Mouse (Mus musculus) layer of hippocampus, adult 2 months (tissue): ENCODE measurements around the gene Hspa13. TPM values are rescaled to one million over a fixed set of nuclear protein-coding genes. Genes with fewer than 3 reads are reported as not detected.
A peak's percentile ranks its signal among the peaks of the same experiment; 100 is the strongest.

Experiments
- DNase-seq, 2 experiments: peaks; one replicate each; pipeline ENCODE4 v3.0.0; 2022; ENCODE audit warnings: low spot score in 2 of 2
- H3K27ac ChIP-seq: fragments of 200-600 bp; 2 replicates; pipeline ENCODE4 v1.8.1; 2022
- H3K4me3 ChIP-seq: fragments of 200-600 bp; 2 replicates; pipeline ENCODE4 v1.8.1; 2022; ENCODE audit warnings: mild to moderate bottlenecking
- CTCF ChIP-seq: fragments of 200-600 bp; conservative IDR thresholded peaks from 2 replicates; pipeline ENCODE4 v1.8.1; 2022; ENCODE audit warnings: antibody characterized with exemption, mild to moderate bottlenecking, moderate library complexity
- long read RNA-seq, 2 experiments: library from polyadenylated mRNA; stranded (forward); transcript quantifications; one replicate each; pipeline ENCODE4 v2.0.0; 2021; ENCODE audit warnings: borderline mapping rate in 2 of 2
- microRNA-seq, 2 experiments: library from miRNA; unstranded; fragments of <30 nt; microRNA quantifications; one replicate each; pipeline ENCODE4 v1.2.0; 2021
- total RNA-seq, 2 experiments: library from RNA; stranded (reverse); gene quantifications; 2 replicates each; pipeline ENCODE4 v1.2.3; 2021

The Hspa13 gene
- 10 to 100 TPM; 37.4 to 37.8 TPM for total RNA-seq
- long read RNA-seq, experiment 1, full-length matches to known transcripts, result 7 of 20 reads
- long read RNA-seq, experiment 1, partial matches to known transcripts, result 1 of 20 reads
- long read RNA-seq, experiment 1, other reads (novel, unspliced or antisense), result 12 of 20 reads
- long read RNA-seq, experiment 2, full-length matches to known transcripts, result 17 of 35 reads
- long read RNA-seq, experiment 2, partial matches to known transcripts, result 3 of 35 reads
- long read RNA-seq, experiment 2, other reads (novel, unspliced or antisense), result 15 of 35 reads

DNA sequence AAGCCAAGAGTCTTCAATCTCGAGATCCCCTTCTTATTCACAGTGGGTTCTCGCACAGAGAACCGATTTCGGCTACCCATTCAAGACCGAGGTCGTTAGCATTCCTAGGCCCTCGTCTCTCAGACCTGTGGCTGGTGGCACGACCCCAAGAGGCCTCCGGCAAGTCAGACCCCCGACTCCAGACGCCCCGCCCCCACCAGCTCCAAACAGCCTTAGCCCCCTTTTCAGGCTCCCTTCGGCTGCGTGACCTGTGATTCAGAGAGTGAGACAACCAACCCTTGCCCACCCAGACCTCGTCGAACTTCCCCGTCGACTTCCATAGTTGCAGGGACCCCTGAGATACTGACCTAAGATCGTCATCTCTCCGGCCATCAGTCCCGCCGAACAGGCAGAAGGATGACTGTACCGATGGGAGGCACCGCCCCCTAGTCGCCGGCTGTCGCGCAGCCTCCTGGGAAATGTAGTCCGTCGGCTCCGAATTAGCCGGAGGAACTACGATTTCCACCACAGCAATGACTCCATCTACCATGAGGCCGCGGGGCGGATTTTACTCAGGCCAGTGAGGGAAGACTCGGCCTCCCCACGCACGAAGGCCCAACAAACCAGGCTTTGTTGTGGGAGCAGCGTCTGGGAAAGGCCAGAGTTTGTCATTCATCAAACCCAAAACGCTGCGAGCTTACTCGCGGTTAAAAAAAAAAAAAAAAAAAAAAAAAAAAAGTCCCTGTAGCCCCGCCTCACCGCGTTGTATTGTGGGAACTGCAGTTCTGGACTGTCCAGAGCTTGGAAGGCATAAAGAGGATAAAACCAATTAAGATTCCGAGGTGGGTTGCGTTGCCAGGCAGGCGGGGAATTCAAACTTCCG lies at the start of gene Hspa13:
Gene Hspa13, minus strand, starts transcription at position 717 of the 862 bp plus-strand sequence.
- Histone ChIP-seq H3K4me3 (peak within 1 kb of the TSS; percentile 81), H3K27ac (peak within 1 kb of the TSS; percentile 83)
- peak; percentile 76 for TF ChIP-seq CTCF
- DNase-seq, result peak; percentile 97 to 99

DNA sequence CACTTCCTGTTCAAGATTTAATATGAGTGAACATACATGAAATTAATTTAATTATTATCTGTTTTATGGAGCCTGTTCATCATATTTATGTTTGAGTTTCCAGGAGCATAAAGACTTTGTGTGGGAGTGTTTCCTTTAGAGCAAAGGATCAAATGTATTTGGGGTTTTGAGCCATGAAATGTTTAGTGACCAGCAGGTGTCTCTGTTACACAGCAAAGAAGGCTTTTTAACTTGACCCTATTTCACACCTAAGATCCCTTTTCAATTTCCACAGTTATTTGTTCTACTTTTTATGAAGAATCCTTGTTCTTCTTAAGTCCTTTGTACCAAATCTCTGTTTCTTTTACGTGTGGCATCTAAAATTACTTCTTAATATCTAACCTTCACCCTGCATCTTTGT lies 12.4 kb upstream of the Hspa13 start:
- DNase-seq, result peak in 1 of 2 experiments; percentile 10
- H3K27ac ChIP-seq, result no peak overlapping the region
- no peak overlapping the region for H3K4me3 ChIP-seq
- TF ChIP-seq CTCF, result peak; percentile 86

DNA sequence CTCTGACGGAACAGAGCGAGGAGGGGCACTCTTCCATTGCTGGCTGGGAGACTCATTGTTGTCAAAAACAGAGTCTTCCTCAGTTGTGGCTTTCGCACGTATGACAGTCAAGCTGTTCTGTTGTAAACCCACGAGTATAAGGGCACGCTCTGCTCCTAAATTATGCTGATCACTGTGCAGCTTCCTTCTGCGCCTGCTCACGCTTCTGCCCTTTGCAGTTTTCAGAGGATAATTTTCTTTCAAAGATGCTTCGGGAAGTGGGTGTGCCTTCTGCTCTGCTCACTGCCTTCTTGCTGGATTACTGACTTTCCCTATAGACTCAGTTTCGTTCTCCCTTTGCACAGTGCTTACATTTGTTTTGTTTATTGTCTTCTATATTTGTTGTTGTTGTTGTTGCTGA lies 6.3 kb upstream of the Hspa13 start:
- Histone ChIP-seq H3K27ac (no peak overlapping the region), H3K4me3 (no peak overlapping the region)
- no peak for TF ChIP-seq CTCF
- DNase-seq, result peak; percentile 23 to 55

DNA sequence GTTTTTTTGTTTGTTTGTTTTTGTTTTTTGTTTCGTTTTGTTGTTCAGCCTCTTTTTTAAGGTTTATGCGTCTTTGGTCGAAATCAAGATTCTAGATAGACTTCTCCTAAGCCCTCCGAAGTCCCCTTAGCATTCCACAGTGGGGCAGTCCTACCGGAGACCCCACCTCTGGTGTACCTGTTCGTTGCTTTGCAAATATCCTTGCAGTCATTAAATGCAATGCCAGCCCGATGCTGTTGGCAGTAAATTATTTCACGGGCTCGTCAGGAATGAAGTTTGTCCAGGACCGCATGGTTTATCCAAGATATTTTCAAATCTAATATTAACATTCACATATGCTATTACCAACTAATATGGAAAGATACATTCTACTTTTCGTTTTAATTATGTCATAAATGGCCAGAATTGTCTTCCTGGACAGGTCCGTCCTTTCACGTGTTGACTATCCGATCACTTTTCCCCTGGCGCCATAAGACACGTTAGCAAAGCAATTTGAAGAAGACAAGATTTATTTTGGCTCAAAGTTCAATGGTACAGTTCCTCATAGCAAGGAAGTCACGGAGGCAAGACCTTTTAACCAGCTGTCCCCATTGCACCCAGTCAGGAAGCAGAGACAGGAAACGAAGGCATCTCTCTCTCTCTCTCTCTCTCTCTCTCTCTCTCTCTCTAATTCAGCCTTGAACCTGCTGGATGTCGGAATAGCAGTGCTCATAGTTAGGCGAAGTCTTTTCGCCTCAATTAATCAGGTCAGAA lies 522 bp upstream of the Hspa13 start:
- DNase-seq, result no peak
- Histone ChIP-seq H3K27ac (peak overlapping the region; percentile 71), H3K4me3 (peak overlapping the region; percentile 81)
- no peak for TF ChIP-seq CTCF

DNA sequence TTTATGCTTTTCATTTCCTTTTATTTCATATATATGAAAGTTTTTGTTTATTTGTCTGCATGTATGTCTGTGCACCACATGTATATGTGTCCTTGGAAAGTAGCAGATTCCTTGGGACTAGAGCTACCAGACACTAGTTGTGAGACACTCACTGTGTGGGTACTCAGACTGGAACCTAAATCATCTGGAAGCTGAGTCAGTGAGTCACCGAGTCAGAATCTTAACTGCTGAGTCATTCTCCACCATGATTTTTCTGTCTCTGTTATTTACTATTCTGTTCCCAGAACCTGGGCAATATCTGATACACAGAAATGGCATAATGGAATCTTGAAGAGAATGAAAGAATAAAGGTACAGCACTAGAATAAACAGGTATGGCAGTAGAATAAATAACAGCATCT lies 14.0 kb downstream of the Hspa13 start:
- no peak overlapping the region for H3K4me3 ChIP-seq
- H3K27ac ChIP-seq, result no peak overlapping the region
- DNase-seq, result no peak
- no peak for TF ChIP-seq CTCF

DNA sequence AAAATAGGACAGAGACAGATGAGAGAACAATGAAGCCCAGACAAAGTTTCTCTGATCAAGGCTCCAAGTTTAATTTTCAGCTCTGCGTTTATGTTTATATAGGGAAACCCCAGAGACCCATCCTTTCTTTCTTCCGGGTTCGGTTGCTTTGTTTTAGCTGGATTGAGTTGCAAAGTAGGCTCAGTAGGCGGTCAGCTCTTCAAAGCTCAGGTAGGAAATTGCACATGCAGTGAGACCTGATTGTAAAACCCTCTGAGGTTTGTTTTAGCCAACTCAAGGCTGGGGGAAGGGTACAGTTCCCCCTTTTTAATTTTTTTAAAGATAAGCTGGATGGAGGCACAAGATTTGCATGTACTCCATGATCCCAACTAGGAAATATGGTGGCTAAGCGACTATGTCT lies 16.8 kb downstream of the Hspa13 start:
- TF ChIP-seq CTCF, result no peak
- Histone ChIP-seq H3K4me3 (no peak overlapping the region), H3K27ac (no peak overlapping the region)

DNA sequence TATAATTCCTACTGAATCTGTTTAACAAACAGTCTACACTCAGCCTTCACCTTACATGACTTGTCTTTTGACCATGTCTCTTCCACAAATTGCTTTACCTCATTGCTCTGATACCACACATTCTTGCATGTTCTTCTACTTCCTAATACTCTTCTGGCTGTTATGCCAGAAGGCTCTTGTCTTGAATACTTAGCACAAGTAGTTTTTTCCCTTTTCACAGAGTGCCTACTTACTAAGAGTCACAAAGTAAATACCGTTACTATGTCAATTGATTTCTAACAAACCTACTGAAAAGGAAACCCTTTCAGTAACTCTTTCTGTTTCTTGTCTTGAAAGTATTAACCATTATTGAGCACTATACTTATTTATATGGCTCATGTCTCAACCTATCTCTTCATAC lies 18.0 kb downstream of the Hspa13 start:
- no peak overlapping the region for H3K4me3 ChIP-seq
- no peak for DNase-seq
- no peak overlapping the region for H3K27ac ChIP-seq
- TF ChIP-seq CTCF, result no peak

More for the DNA sequence above, 16.8 kb downstream of the Hspa13 start:
- DNase-seq, result no peak

DNA sequence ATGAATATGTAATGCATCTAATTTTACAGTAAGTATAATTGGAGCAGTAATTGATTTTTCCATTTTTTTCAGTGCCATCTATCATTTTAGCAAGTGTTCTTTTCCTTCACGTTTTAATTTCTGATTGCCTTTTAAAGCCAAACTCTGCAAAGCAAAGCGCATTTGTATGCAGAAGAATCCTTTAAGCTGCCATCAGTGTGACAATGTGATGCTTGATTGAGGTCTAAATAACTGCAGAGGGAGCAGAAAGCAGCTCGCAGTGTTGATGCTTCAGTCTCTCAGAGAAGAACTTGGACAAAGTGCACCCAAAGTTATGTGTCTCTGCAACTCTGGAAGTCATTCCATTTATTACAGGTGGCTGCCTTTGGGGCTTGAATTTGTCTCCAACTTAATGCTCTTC lies 22.9 kb downstream of the Hspa13 start:
- no peak for DNase-seq
- TF ChIP-seq CTCF, result no peak
- H3K4me3 ChIP-seq, result no peak overlapping the region
- no peak overlapping the region for H3K27ac ChIP-seq

DNA sequence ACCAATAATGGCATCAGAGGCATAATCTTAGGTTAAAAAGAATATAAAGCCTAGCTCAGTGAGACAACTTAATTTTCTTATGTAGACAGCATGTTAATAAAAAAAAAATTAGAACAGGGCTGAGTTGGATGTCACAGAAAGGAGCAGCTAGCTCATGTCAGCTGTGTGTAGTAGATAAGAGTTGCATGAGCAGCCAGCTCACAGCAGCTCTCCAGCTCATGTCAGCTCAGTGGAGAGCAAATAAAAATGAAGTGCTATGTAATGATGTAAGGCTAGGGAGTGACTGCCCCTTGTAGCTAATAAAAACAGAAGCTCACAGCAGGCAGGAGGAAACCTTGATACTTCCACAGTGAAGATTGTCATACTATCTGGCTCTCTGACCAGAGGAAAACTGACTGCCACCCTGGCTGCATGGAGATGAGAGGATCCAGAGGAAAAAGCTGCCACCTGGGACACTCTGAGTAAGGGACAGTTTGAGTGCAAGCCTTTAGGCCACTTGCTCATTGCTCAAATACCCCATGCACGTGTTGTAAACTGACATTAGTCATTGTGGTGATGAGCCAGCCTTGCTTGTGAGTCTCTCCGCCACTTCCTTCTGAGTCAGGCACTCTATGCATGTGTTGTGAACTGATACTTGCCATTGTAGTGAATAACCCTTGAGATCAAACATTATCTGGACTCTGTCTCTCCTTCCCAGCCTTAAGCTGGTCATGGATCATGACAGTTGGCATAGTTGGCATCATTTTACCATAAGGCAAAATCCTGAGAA lies 49.3 kb downstream of the Hspa13 start:
- DNase-seq, result no peak
- TF ChIP-seq CTCF, result no peak
- H3K27ac ChIP-seq, result no peak overlapping the region
- H3K4me3 ChIP-seq, result no peak overlapping the region

DNA sequence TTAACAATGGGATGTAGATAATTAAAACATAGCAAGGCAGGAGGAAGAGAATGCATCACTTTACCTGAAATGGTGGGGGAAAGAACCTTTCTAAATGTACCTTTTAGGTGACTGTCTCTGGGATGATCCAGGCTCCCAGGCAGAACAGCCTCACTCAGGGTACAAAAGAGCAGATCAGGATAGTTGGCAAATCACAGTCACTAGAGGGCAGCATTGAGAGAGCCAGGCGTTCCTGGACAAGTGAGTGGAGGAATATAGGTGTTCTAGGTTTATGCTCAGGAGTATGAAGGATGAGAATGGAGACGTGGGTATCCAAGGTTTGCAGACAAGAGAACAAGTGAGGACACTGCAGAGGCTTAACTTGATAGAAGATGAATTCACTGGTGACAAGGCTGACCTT lies 70.7 kb downstream of the Hspa13 start:
- DNase-seq, result peak; percentile 19 to 62
- H3K27ac ChIP-seq, result no peak overlapping the region
- peak; percentile 91 for TF ChIP-seq CTCF
- H3K4me3 ChIP-seq, result no peak overlapping the region

Small RNAs within 50 kb of the gene (microRNA-seq; reads per million reads assigned to microRNA genes)
- 0 reads per million in 2 experiments for gene Gm22923

Other genes starting within 250 kb of the Hspa13 start
- under 1 TPM in 1 of 2 experiments, not detected in 1; 0.17 TPM for gene Lipi, start 181.0 kb downstream of the Hspa13 start, total RNA-seq
- 1 to 10 TPM; 6.1 to 7.7 TPM for gene Rbm11, start 174.3 kb downstream of the Hspa13 start, total RNA-seq